Mouse (Mus musculus) neural tube, embryonic 14.5 days (tissue): ENCODE data around the gene Rnf26. TPM values are rescaled to one million over a fixed set of nuclear protein-coding genes. Genes with fewer than 3 reads are reported as not detected.

Source experiments
- ATAC-seq: fragments of 200-750 bp; cut with Nextera tagmentation; 2 replicates; pipeline ENCODE4 v1.8.0; 2017; ENCODE audit warnings: low read depth, mild to moderate bottlenecking, moderate TSS enrichment, moderate library complexity
- H3K27ac ChIP-seq: fragments of 300-500 bp; sonication (generic); 2 replicates; pipeline ENCODE4 v1.5.1; 2014; ENCODE audit warnings: low read depth, mild to moderate bottlenecking, control low read depth, low read length, moderate library complexity, mixed read lengths
- H3K27me3 ChIP-seq: fragments of 300-500 bp; sonication (generic); 2 replicates; pipeline ENCODE4 v1.6.1; 2014; ENCODE audit warnings: low read length; ENCODE audit not compliant: control insufficient read depth, insufficient read depth
- H3K36me3 ChIP-seq: fragments of 300-500 bp; sonication (generic); 2 replicates; pipeline ENCODE4 v1.6.1; 2014; ENCODE audit warnings: low read length, mixed read lengths; ENCODE audit not compliant: control insufficient read depth, insufficient read depth
- H3K4me1 ChIP-seq: fragments of 300-500 bp; sonication (generic); 2 replicates; pipeline ENCODE4 v1.6.1; 2014; ENCODE audit warnings: low read length; ENCODE audit not compliant: control insufficient read depth, insufficient read depth
- H3K4me2 ChIP-seq: fragments of 300-500 bp; sonication (generic); 2 replicates; pipeline ENCODE4 v1.6.1; 2014; ENCODE audit warnings: mild to moderate bottlenecking, low read depth, low read length, control low read depth
- H3K4me3 ChIP-seq: fragments of 300-500 bp; sonication (generic); 2 replicates; pipeline ENCODE4 v1.5.1; 2014; ENCODE audit warnings: low read depth, low read length, control low read depth, mixed read lengths
- H3K9ac ChIP-seq: fragments of 300-500 bp; sonication (generic); replicated peaks from 2 replicates; pipeline ENCODE4 v1.6.1; 2014; ENCODE audit warnings: low read depth, mild to moderate bottlenecking, control low read depth, low read length, mixed read lengths
- H3K9me3 ChIP-seq: fragments of 300-500 bp; sonication (generic); 2 replicates; pipeline ENCODE4 v1.6.1; 2016; ENCODE audit warnings: low read length; ENCODE audit not compliant: control insufficient read depth
- WGBS: fragments of 180-500 bp; shearing (Covaris S2); extraction: QIAGEN DNeasy Blood & Tissue Kit; methylation state at CpG from one replicate; pipeline ENCODE4 v1.1.7; 2014; 5-methylcytosine and 5-hydroxymethylcytosine counted together
- polyA plus RNA-seq: library from polyadenylated mRNA; unstranded; fragments of >200 nt; fragmentation: Nextera tagmentation; extraction: Ambion mirVana; gene quantifications from 2 replicates; pipeline ENCODE4 v1.2.1, GENCODE M21; 2014

The Rnf26 gene
- polyA plus RNA-seq, 1 experiment from 2014 or later, result 28.9 TPM

DNA sequence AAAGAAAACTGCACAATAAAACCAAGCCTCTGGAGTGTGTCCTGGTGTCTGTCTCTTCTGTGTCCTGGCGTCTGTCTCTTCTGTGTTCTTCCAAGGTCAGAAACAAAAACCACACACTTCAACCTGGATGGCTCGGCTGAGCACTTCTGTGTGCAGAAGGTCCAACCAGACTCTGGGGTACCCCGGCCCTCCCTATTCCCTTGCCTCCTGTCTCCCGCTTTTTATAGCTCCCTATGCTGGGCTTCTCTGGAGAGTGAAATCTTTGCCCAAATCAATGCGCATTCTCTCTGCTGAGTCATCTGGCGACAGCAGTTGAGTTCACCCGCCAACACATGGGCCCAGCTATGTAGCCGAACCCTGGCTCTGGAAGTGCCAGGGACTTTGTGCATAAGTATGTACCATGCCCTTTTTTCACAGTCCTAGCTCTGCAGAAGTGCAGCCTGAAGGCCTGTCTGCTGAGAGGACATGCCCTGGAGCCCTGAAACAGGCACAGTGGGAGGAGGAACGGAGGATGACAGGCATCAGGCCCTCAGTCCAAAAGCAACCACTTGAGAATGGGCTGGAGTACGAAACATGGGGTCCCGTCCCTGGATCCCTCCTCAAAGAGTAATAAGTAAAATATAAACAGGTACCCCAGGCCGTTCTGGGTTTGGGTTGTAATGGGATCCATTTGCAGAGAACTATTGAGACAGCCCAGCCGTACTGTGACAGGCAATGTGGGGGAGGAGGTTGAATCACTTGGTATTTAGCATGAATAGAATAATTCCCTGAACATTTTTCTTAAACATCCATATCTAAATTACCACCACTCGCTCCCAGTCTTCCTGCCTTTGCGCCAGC, 64.6 kb downstream of the Rnf26 start:
- Histone ChIP-seq H3K9ac (no peak overlapping the region), H3K27me3 (peaks cover 13% of the 10 kb centered on the region), H3K4me3 (no peak overlapping the region), H3K36me3 (no peaks in the 10 kb centered on the region), H3K9me3 (no peaks in the 10 kb centered on the region), H3K4me2 (no peak overlapping the region), H3K27ac (no peak overlapping the region), H3K4me1 (0 out of 2 replicates have a peak, but pooled peaks cover 2% of the 10 kb centered on the region)
- WGBS, result 84% methylated on average over 15 of the region's 15 CpGs
- no peak for ATAC-seq

DNA sequence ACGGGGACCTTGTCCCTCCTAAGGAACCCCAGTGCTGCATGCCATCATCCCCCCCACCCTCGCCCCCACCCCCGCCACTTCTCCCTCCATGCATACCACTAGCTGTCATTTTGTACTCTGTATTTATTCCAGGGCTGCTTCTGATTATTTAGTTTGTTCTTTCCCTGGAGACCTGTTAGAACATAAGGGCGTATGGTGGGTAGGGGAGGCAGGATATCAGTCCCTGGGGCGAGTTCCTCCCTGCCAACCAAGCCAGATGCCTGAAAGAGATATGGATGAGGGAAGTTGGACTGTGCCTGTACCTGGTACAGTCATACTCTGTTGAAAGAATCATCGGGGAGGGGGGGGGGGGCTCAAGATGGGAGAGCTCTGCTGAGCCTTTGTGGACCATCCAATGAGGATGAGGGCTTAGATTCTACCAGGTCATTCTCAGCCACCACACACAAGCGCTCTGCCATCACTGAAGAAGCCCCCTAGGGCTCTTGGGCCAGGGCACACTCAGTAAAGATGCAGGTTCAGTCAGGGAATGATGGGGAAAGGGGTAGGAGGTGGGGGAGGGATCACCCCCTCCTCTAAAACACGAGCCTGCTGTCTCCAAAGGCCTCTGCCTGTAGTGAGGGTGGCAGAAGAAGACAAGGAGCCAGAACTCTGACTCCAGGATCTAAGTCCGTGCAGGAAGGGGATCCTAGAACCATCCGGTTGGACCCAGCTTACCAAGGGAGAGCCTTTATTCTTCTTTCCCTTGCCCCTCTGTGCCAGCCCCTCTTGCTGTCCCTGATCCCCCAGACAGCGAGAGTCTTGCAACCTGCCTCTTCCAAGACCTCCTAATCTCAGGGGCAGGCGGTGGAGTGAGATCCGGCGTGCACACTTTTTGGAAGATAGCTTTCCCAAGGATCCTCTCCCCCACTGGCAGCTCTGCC, 65.5 kb downstream of the Rnf26 start:
- no peak for ATAC-seq
- 77% methylated on average over 14 of the region's 14 CpGs for whole genome bisulfite sequencing
- H3K27me3 ChIP-seq, result peaks cover 16% of the 10 kb centered on the region

DNA sequence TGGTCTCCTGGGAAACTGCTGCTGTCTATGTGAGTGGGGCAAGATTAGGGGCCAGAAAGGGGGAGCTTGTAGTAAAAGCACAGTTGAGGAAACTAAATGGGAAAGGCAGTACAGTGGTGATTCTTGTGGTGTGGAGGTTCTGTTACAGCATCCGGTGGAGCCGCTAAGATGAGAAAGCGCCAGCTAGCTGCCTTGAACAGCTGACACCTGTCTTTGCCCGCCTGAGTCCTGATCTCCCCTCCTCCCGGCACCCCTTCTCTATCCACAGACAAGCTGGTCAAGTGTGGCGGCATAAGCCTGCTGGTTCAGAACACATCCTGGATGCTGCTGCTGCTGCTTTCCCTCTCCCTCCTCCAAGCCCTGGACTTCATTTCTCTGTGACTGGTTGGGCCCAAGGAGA, 66.2 kb downstream of the Rnf26 start:
- Histone ChIP-seq H3K9ac (no peak overlapping the region), H3K9me3 (no peaks in the 10 kb centered on the region), H3K4me2 (no peak overlapping the region), H3K36me3 (no peaks in the 10 kb centered on the region), H3K4me1 (peaks cover 9% of the 10 kb centered on the region), H3K4me3 (no peak overlapping the region), H3K27ac (no peak overlapping the region), H3K27me3 (peaks cover 18% of the 10 kb centered on the region)
- no peak for ATAC-seq
- 84% methylated on average over 6 of the region's 6 CpGs for whole genome bisulfite sequencing

More for the DNA sequence above, 65.5 kb downstream of the Rnf26 start:
- no peak overlapping the region for H3K27ac ChIP-seq
- H3K9ac ChIP-seq, result no peak overlapping the region
- H3K4me2 ChIP-seq, result no peak overlapping the region
- H3K4me3 ChIP-seq, result no peak overlapping the region
- H3K36me3 ChIP-seq, result no peaks in the 10 kb centered on the region
- H3K9me3 ChIP-seq, result no peaks in the 10 kb centered on the region
- peaks cover 9% of the 10 kb centered on the region for H3K4me1 ChIP-seq

DNA sequence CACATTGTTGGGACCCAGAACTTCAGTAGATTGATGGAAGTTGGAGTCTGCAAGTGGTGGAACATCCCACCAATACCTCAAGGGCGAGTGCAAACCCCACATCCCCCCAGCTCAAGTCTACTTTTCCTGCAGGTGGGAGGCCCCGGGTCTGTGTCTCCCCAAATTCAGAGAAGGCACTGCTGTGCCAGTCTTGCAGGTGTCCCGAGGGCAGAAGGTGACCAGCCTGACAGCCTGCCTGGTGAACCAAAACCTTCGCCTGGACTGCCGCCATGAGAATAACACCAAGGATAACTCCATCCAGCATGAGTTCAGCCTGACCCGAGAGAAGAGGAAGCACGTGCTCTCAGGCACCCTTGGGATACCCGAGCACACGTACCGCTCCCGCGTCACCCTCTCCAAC, 66.9 kb downstream of the Rnf26 start:
- no peak for ATAC-seq
- Histone ChIP-seq H3K9me3 (no peaks in the 10 kb centered on the region), H3K36me3 (no peaks in the 10 kb centered on the region), H3K4me2 (no peak overlapping the region), H3K4me3 (no peak overlapping the region), H3K27ac (no peak overlapping the region), H3K4me1 (peaks cover 9% of the 10 kb centered on the region), H3K27me3 (peaks cover 19% of the 10 kb centered on the region), H3K9ac (no peak overlapping the region)
- 90% methylated on average over 12 of the region's 12 CpGs for WGBS

DNA sequence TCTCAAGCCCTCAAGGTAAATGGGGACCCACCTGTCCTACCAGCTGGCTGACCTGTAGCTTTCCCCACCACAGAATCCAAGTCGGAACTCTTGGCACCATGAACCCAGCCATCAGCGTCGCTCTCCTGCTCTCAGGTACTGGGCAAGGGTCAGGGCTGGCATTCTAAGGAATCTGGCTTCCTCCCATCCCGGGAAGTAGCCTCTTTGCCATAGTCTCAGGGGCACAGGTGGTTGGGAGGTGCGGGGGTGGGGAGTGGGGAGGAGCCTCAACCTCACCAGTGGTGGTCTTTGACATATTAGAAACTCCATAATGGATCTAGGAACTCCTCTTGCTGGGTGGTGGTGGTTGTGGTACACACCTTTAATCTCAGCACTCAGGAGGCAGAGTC, 67.4 kb downstream of the Rnf26 start:
- Histone ChIP-seq H3K36me3 (no peaks in the 10 kb centered on the region), H3K4me3 (no peak overlapping the region), H3K27me3 (peaks cover 19% of the 10 kb centered on the region), H3K9me3 (no peaks in the 10 kb centered on the region), H3K4me2 (no peak overlapping the region), H3K4me1 (peaks cover 9% of the 10 kb centered on the region), H3K27ac (no peak overlapping the region), H3K9ac (no peak overlapping the region)
- 85% methylated on average over 5 of the region's 5 CpGs for WGBS
- no peak for ATAC-seq

Other genes with a start within 250 kb of the Rnf26 start
- 4.6 and 11.6 TPM in 2 replicates for gene Thy1, start 70.1 kb downstream of the Rnf26 start, polyA plus RNA-seq
- 9.4 and 11.7 TPM in 2 replicates for gene Usp2, start 46.5 kb downstream of the Rnf26 start, polyA plus RNA-seq
- not detected in 2 replicates for gene Mfrp, start 11.8 kb downstream of the Rnf26 start, polyA plus RNA-seq
- 6.7 and 8.0 TPM in 2 replicates for gene C1qtnf5, start 6.3 kb downstream of the Rnf26 start, polyA plus RNA-seq
- gene Gm49380, start within 50 bp of the Rnf26 start, polyA plus RNA-seq, result 0.08 and 0.10 TPM in 2 replicates
- gene Mcam, start 21.0 kb upstream of the Rnf26 start, polyA plus RNA-seq, result 9.0 and 23.0 TPM in 2 replicates
- gene Cbl, start 120.5 kb upstream of the Rnf26 start, polyA plus RNA-seq, result 19.7 and 22.6 TPM in 2 replicates
- gene Ccdc153, start 127.2 kb upstream of the Rnf26 start, polyA plus RNA-seq, result not detected in 2 replicates
- 0.12 and 0.23 TPM in 2 replicates for gene Pdzd3, start 138.0 kb upstream of the Rnf26 start, polyA plus RNA-seq
- 3.7 and 4.5 TPM in 2 replicates for gene Nlrx1, start 155.1 kb upstream of the Rnf26 start, polyA plus RNA-seq
- gene Abcg4, start 175.1 kb upstream of the Rnf26 start, polyA plus RNA-seq, result 21.4 and 25.0 TPM in 2 replicates
- gene Hinfp, start 192.2 kb upstream of the Rnf26 start, polyA plus RNA-seq, result 21.9 and 23.2 TPM in 2 replicates
- gene C2cd2l, start 206.8 kb upstream of the Rnf26 start, polyA plus RNA-seq, result 19.0 and 21.9 TPM in 2 replicates
- gene Dpagt1, start 212.5 kb upstream of the Rnf26 start, polyA plus RNA-seq, result 35.3 and 35.9 TPM in 2 replicates
- 92.3 and 94.3 TPM in 2 replicates for gene H2afx, start 221.2 kb upstream of the Rnf26 start, polyA plus RNA-seq
- 58.3 and 58.4 TPM in 2 replicates for gene Hmbs, start 230.7 kb upstream of the Rnf26 start, polyA plus RNA-seq
- 34.4 and 43.4 TPM in 2 replicates for gene Vps11, start 248.2 kb upstream of the Rnf26 start, polyA plus RNA-seq